Comparison of ENCODE assay signal across 19 mouse cellular contexts in genomic region chr14:22345248-22345647, GRCm38 (mm10).
DNase-seq lines count a peak whose midpoint lies in the region; ATAC-seq lines count a peak whose summit lies in the region.
"Had no signal": no experiment of that assay in that cellular context is flagged by ENCODE, and none has a peak within 500 bp of the region (broad histone marks: within the 10 kb centered on the region; RNA-seq: fewer than 3 reads in every experiment).

No protein-coding gene starts in this region.

- WGBS in heart, embryonic 12.5 days, result 84% methylated on average over 8 of the region's 8 CpGs
- 70% methylated on average over 8 of the region's 8 CpGs for WGBS in midbrain, embryonic 11.5 days
- 50% methylated on average over 8 of the region's 8 CpGs for WGBS in midbrain, embryonic 16.5 days

- peak; percentile 51 for DNase-seq in heart, adult 11 months
- DNase-seq in midbrain, embryonic 11.5 days (ENCODE audit: low spot score, missing footprints), result peak; percentile 81
- DNase-seq: adrenal gland, adult 2 months; adrenal gland, adult 8-10 months; adrenal gland, postnatal 10 days; adrenal gland, postnatal 14 days; adrenal gland, postnatal 25 days; adrenal gland, postnatal 36 days; B cell, adult 2 months; cerebellum, adult 11 months; cerebellum, adult 11-12 months; cerebellum, adult 18-20 months had no signal

- no peak overlapping the region for H3K4me3 ChIP-seq in heart, embryonic 12.5 days
- no peak overlapping the region for H3K4me3 ChIP-seq in midbrain, embryonic 11.5 days (ENCODE audit: low read depth, low read length)
- no peak overlapping the region for H3K4me3 ChIP-seq in midbrain, embryonic 16.5 days (ENCODE audit: low read depth, low read length)

- no peak overlapping the region for H3K27ac ChIP-seq in heart, embryonic 12.5 days (ENCODE audit: poor library complexity, severe bottlenecking)
- H3K27ac ChIP-seq in midbrain, embryonic 11.5 days (ENCODE audit: low read depth, low read length), result no peak overlapping the region
- no peak overlapping the region for H3K27ac ChIP-seq in midbrain, embryonic 16.5 days (ENCODE audit: low read length)

- 0 out of 2 replicates have a peak, but pooled peaks cover 4% of the 10 kb centered on the region for H3K4me1 ChIP-seq in heart, embryonic 12.5 days (replicated peaks)
- peaks cover 12% of the 10 kb centered on the region for H3K4me1 ChIP-seq in midbrain, embryonic 11.5 days (ENCODE audit: control insufficient read depth, insufficient read depth, low read length)
- H3K4me1 ChIP-seq in midbrain, embryonic 16.5 days (ENCODE audit: control insufficient read depth, insufficient read depth, low read length), result no peaks in the 10 kb centered on the region

- no peak for ATAC-seq in heart, embryonic 12.5 days (ENCODE audit: insufficient number of reproducible peaks, low FRiP score)
- no peak for ATAC-seq in midbrain, embryonic 11.5 days (ENCODE audit: low FRiP score)
- ATAC-seq in midbrain, embryonic 16.5 days, result no peak
- ATAC-seq: activated CD4-positive, CD25-positive, alpha-beta regulatory T cell, adult 4 months; CD4-positive, CD25-positive, alpha-beta regulatory T cell, adult 4 months; Patski had no signal

- no peaks in the 10 kb centered on the region for H3K36me3 ChIP-seq in heart, embryonic 12.5 days
- no peaks in the 10 kb centered on the region for H3K36me3 ChIP-seq in midbrain, embryonic 11.5 days (ENCODE audit: control insufficient read depth, insufficient read depth, low read length)
- H3K36me3 ChIP-seq in midbrain, embryonic 16.5 days (ENCODE audit: control insufficient read depth, insufficient read depth, low read length), result no peaks in the 10 kb centered on the region
- H3K36me3 ChIP-seq: G1E had no signal

- no peak overlapping the region for H3K4me2 ChIP-seq in heart, embryonic 12.5 days
- no peak overlapping the region for H3K4me2 ChIP-seq in midbrain, embryonic 11.5 days
- no peak overlapping the region for H3K4me2 ChIP-seq in midbrain, embryonic 16.5 days (ENCODE audit: low read length)

- no peaks in the 10 kb centered on the region for H3K9me3 ChIP-seq in heart, embryonic 12.5 days (replicated peaks)
- H3K9me3 ChIP-seq in midbrain, embryonic 11.5 days (ENCODE audit: control insufficient read depth, low read length), result no peaks in the 10 kb centered on the region
- no peaks in the 10 kb centered on the region for H3K9me3 ChIP-seq in midbrain, embryonic 16.5 days (replicated peaks; ENCODE audit: control insufficient read depth, low read length, poor library complexity, severe bottlenecking)

- H3K9ac ChIP-seq in heart, embryonic 12.5 days, result no peak overlapping the region
- H3K9ac ChIP-seq in midbrain, embryonic 11.5 days (ENCODE audit: low read length), result no peak overlapping the region
- H3K9ac ChIP-seq in midbrain, embryonic 16.5 days (ENCODE audit: low read depth, low read length), result no peak overlapping the region

- no peaks in the 10 kb centered on the region for H3K27me3 ChIP-seq in heart, embryonic 12.5 days (replicated peaks)
- 0 out of 2 replicates have a peak, but pooled peaks cover 3% of the 10 kb centered on the region for H3K27me3 ChIP-seq in midbrain, embryonic 11.5 days (ENCODE audit: control insufficient read depth, insufficient read depth, low read length)
- H3K27me3 ChIP-seq in midbrain, embryonic 16.5 days (ENCODE audit: control insufficient read depth, insufficient read depth, low read depth, low read length), result no peaks in the 10 kb centered on the region; the same call in 1 of the 2 replicates
- H3K27me3 ChIP-seq: CH12.LX had no signal
